Mouse (Mus musculus) liver, embryonic 16.5 days (tissue): ENCODE data around the gene Stk19. TPM values are rescaled to one million over a fixed set of nuclear protein-coding genes. Genes with fewer than 3 reads are reported as not detected.
"Not testable (repeated sequence)": the region's sequence is repeated elsewhere in the genome, so short reads cannot be mapped to it uniquely, and the experiment has no call there.

Source experiments
- ATAC-seq: fragments of 200-750 bp; cut with Nextera tagmentation; 2 replicates; pipeline ENCODE4 v1.8.0; 2017; ENCODE audit warnings: low read depth, mild to moderate bottlenecking, moderate number of reproducible peaks, moderate library complexity
- H3K27ac ChIP-seq: fragments of 300-500 bp; sonication (generic); 2 replicates; pipeline ENCODE4 v1.5.1; 2014; ENCODE audit warnings: mild to moderate bottlenecking, low read length
- H3K27me3 ChIP-seq: fragments of 300-500 bp; sonication (generic); 2 replicates; pipeline ENCODE4 v1.6.1; 2014; ENCODE audit warnings: low read depth, low read length, mixed read lengths; ENCODE audit not compliant: control insufficient read depth, insufficient read depth
- H3K36me3 ChIP-seq: fragments of 300-500 bp; sonication (generic); 2 replicates; pipeline ENCODE4 v1.6.1; 2014; ENCODE audit warnings: mild to moderate bottlenecking; ENCODE audit not compliant: control insufficient read depth, insufficient read depth
- H3K4me1 ChIP-seq: fragments of 300-500 bp; sonication (generic); 2 replicates; pipeline ENCODE4 v1.6.1; 2014; ENCODE audit warnings: low read depth, low read length, mixed read lengths; ENCODE audit not compliant: control insufficient read depth
- H3K4me2 ChIP-seq: fragments of 300-500 bp; sonication (generic); 2 replicates; pipeline ENCODE4 v1.6.1; 2014; ENCODE audit warnings: low read depth, low read length, mixed read lengths
- H3K4me3 ChIP-seq: fragments of 300-500 bp; sonication (generic); 2 replicates; pipeline ENCODE4 v1.5.1; 2014; ENCODE audit warnings: low read depth, mild to moderate bottlenecking, low read length
- H3K9ac ChIP-seq: fragments of 300-500 bp; sonication (generic); 2 replicates; pipeline ENCODE4 v1.6.1; 2014; ENCODE audit warnings: low read depth, low read length
- H3K9me3 ChIP-seq: fragments of 300-500 bp; sonication (generic); replicated peaks from 2 replicates; pipeline ENCODE4 v1.6.1; 2016; ENCODE audit warnings: low read length; ENCODE audit not compliant: control insufficient read depth
- WGBS: fragments of 180-500 bp; shearing (Covaris S2); extraction: QIAGEN DNeasy Blood & Tissue Kit; methylation state at CpG from one replicate; pipeline ENCODE4 v1.1.7; 2014; ENCODE audit not compliant: insufficient replicate concordance; 5-methylcytosine and 5-hydroxymethylcytosine counted together
- polyA plus RNA-seq: library from polyadenylated mRNA; unstranded; fragments of >200 nt; fragmentation: Nextera tagmentation; extraction: Ambion mirVana; gene quantifications from 2 replicates; pipeline ENCODE4 v1.2.1, GENCODE M21; 2015

The Stk19 gene
- polyA plus RNA-seq, 1 experiment from 2014 or later, result 11.7 TPM

- not testable (repeated sequence) for H3K9ac ChIP-seq, H3K27ac ChIP-seq, H3K36me3 ChIP-seq, H3K27me3 ChIP-seq, ATAC-seq, H3K9me3 ChIP-seq, H3K4me3 ChIP-seq, H3K4me1 ChIP-seq, H3K4me2 ChIP-seq
- 77% methylated on average over 5 of the region's 6 CpGs for WGBS
Measured at GRCm38 (mm10) chr17:34804301-34804700, 32.4 kb downstream of the Stk19 start, which contains the start of gene Cyp21a1. Gene Cyp21a1, minus strand, starts transcription at chr17:34804561.

- 80% methylated on average over 6 of the region's 6 CpGs for WGBS
- not testable (repeated sequence) for H3K9ac ChIP-seq, H3K4me1 ChIP-seq, H3K27ac ChIP-seq, ATAC-seq, H3K9me3 ChIP-seq, H3K27me3 ChIP-seq, H3K4me2 ChIP-seq, H3K36me3 ChIP-seq, H3K4me3 ChIP-seq
Measured at GRCm38 (mm10) chr17:34803367-34803766, 33.4 kb downstream of the Stk19 start.

- ATAC-seq, H3K4me2 ChIP-seq, H3K27me3 ChIP-seq, H3K4me1 ChIP-seq, H3K9me3 ChIP-seq, H3K27ac ChIP-seq, H3K36me3 ChIP-seq, H3K9ac ChIP-seq, H3K4me3 ChIP-seq: not testable (repeated sequence)
- 79% methylated on average over 9 of the region's 9 CpGs for WGBS
Measured at GRCm38 (mm10) chr17:34802756-34803155, 34.0 kb downstream of the Stk19 start.

- H3K4me2 ChIP-seq, ATAC-seq, H3K36me3 ChIP-seq, H3K9ac ChIP-seq, H3K4me3 ChIP-seq, H3K4me1 ChIP-seq, H3K27ac ChIP-seq, H3K9me3 ChIP-seq, H3K27me3 ChIP-seq: not testable (repeated sequence)
- WGBS, result 72% methylated on average over 16 of the region's 16 CpGs
Measured at GRCm38 (mm10) chr17:34800781-34801305, 35.9 kb downstream of the Stk19 start.

GRCm38 (mm10) chr17:34799531-34799925 is 37.2 kb downstream of the Stk19 start:
- no peak overlapping the region for H3K4me2 ChIP-seq
- no peaks in the 10 kb centered on the region for H3K9me3 ChIP-seq
- no peaks in the 10 kb centered on the region for H3K36me3 ChIP-seq
- H3K4me3 ChIP-seq, result no peak overlapping the region
- 70% methylated on average over 4 of the region's 4 CpGs for WGBS
- H3K27ac ChIP-seq, result no peak overlapping the region
- H3K27me3 ChIP-seq, result no peaks in the 10 kb centered on the region
- ATAC-seq, result no peak
- H3K9ac ChIP-seq, result no peak overlapping the region
- H3K4me1 ChIP-seq, result no peaks in the 10 kb centered on the region

GRCm38 (mm10) chr17:34798866-34799530 is 37.7 kb downstream of the Stk19 start:
- no peak overlapping the region for H3K27ac ChIP-seq
- H3K4me1 ChIP-seq, result no peaks in the 10 kb centered on the region
- H3K9me3 ChIP-seq, result no peaks in the 10 kb centered on the region
- H3K36me3 ChIP-seq, result no peaks in the 10 kb centered on the region
- WGBS, result 78% methylated on average over 14 of the region's 17 CpGs
- ATAC-seq, result no peak
- no peak overlapping the region for H3K4me3 ChIP-seq
- no peaks in the 10 kb centered on the region for H3K27me3 ChIP-seq
- no peak overlapping the region for H3K4me2 ChIP-seq
- no peak overlapping the region for H3K9ac ChIP-seq

- H3K36me3 ChIP-seq, ATAC-seq, H3K27ac ChIP-seq, H3K4me3 ChIP-seq, H3K9ac ChIP-seq, H3K27me3 ChIP-seq, H3K4me1 ChIP-seq, H3K4me2 ChIP-seq, H3K9me3 ChIP-seq: not testable (repeated sequence)
- WGBS, result 63% methylated on average over 7 of the region's 7 CpGs
Measured at GRCm38 (mm10) chr17:34798071-34798470, 38.7 kb downstream of the Stk19 start.

- not testable (repeated sequence) for ATAC-seq, H3K4me1 ChIP-seq, H3K27ac ChIP-seq, H3K9me3 ChIP-seq, H3K27me3 ChIP-seq, H3K4me2 ChIP-seq, H3K4me3 ChIP-seq, H3K36me3 ChIP-seq, H3K9ac ChIP-seq
- whole genome bisulfite sequencing, result 68% methylated on average over 10 of the region's 10 CpGs
Measured at GRCm38 (mm10) chr17:34797211-34797995, 39.3 kb downstream of the Stk19 start.
